Mouse (Mus musculus) E14TG2a.4 (cell line): ENCODE measurements around the gene Ldah.

Source experiments
- H3K27me3 ChIP-seq: 2 replicates; pipeline ENCODE4 v1.6.1; 2014; ENCODE audit warnings: low read length, control low read depth; ENCODE audit not compliant: insufficient read depth
- H3K36me3 ChIP-seq: 2 replicates; pipeline ENCODE4 v1.6.1; 2014; ENCODE audit warnings: low read length, control low read depth; ENCODE audit not compliant: insufficient read depth
- H3K4me1 ChIP-seq: replicated peaks from 2 replicates; pipeline ENCODE4 v1.6.1; 2014; ENCODE audit warnings: low read depth, low read length, control low read depth
- H3K4me3 ChIP-seq: replicated peaks from 2 replicates; pipeline ENCODE4 v1.5.1; 2014; ENCODE audit warnings: mild to moderate bottlenecking, low read length
- H3K9me3 ChIP-seq: 2 replicates; pipeline ENCODE4 v1.6.1; 2014; ENCODE audit warnings: low read length, control low read depth
- CTCF ChIP-seq: conservative IDR thresholded peaks from 2 replicates; pipeline ENCODE4 v1.5.1; 2014; ENCODE audit warnings: low read length
- NANOG ChIP-seq: IDR thresholded peaks from 2 replicates; pipeline ENCODE4 v1.6.1; 2014; ENCODE audit warnings: borderline replicate concordance, low read length, mixed read lengths
- POU5F1 ChIP-seq: IDR thresholded peaks from 2 replicates; pipeline ENCODE4 v1.6.1; 2014; ENCODE audit warnings: low read length, borderline replicate concordance

Gene Ldah

GRCm38 (mm10) chr12:8326825-8327674 is 119.1 kb downstream of the Ldah start:
- TF ChIP-seq POU5F1 (no peak), CTCF (peak; percentile 82), NANOG (no peak)
- Histone ChIP-seq H3K4me1 (peaks cover 53% of the 10 kb centered on the region), H3K4me3 (no peak overlapping the region), H3K36me3 (peaks cover 63% of the 10 kb centered on the region), H3K9me3 (no peaks in the 10 kb centered on the region), H3K27me3 (no peaks in the 10 kb centered on the region)

GRCm38 (mm10) chr12:8327675-8328053 is 119.8 kb downstream of the Ldah start:
- Histone ChIP-seq H3K4me1 (peaks cover 51% of the 10 kb centered on the region), H3K9me3 (no peaks in the 10 kb centered on the region), H3K27me3 (no peaks in the 10 kb centered on the region), H3K4me3 (no peak overlapping the region), H3K36me3 (peaks cover 60% of the 10 kb centered on the region)
- no peak for TF ChIP-seq POU5F1
- TF ChIP-seq CTCF: no peak
- no peak for TF ChIP-seq NANOG

- Histone ChIP-seq H3K27me3 (no peaks in the 10 kb centered on the region), H3K4me3 (no peak overlapping the region), H3K9me3 (no peaks in the 10 kb centered on the region), H3K36me3 (peaks cover 65% of the 10 kb centered on the region), H3K4me1 (peaks cover 36% of the 10 kb centered on the region)
- TF ChIP-seq POU5F1 (no peak), NANOG (no peak), CTCF (no peak)
Measured at GRCm38 (mm10) chr12:8329236-8329635, 121.3 kb downstream of the Ldah start.

GRCm38 (mm10) chr12:8331489-8332173 is 123.7 kb downstream of the Ldah start:
- Histone ChIP-seq H3K36me3 (peaks cover 79% of the 10 kb centered on the region), H3K4me3 (no peak overlapping the region), H3K9me3 (no peaks in the 10 kb centered on the region), H3K27me3 (no peaks in the 10 kb centered on the region), H3K4me1 (peaks cover 14% of the 10 kb centered on the region)
- no peak for TF ChIP-seq NANOG
- TF ChIP-seq CTCF: no peak
- TF ChIP-seq POU5F1: no peak

GRCm38 (mm10) chr12:8332174-8332542 is 124.3 kb downstream of the Ldah start:
- H3K4me3 ChIP-seq: no peak overlapping the region
- H3K36me3 ChIP-seq: peaks cover 84% of the 10 kb centered on the region
- no peaks in the 10 kb centered on the region for H3K9me3 ChIP-seq
- TF ChIP-seq NANOG: no peak
- no peak for TF ChIP-seq POU5F1
- TF ChIP-seq CTCF: no peak
- no peaks in the 10 kb centered on the region for H3K27me3 ChIP-seq
- H3K4me1 ChIP-seq: peaks cover 17% of the 10 kb centered on the region

GRCm38 (mm10) chr12:8333617-8334016 is 125.7 kb downstream of the Ldah start:
- Histone ChIP-seq H3K36me3 (peaks cover 85% of the 10 kb centered on the region), H3K4me3 (no peak overlapping the region), H3K27me3 (no peaks in the 10 kb centered on the region), H3K9me3 (no peaks in the 10 kb centered on the region), H3K4me1 (peaks cover 29% of the 10 kb centered on the region)
- TF ChIP-seq POU5F1 (no peak), CTCF (no peak), NANOG (no peak)

- TF ChIP-seq NANOG: no peak
- TF ChIP-seq CTCF: no peak
- TF ChIP-seq POU5F1: no peak
- Histone ChIP-seq H3K36me3 (peaks cover 84% of the 10 kb centered on the region), H3K9me3 (no peaks in the 10 kb centered on the region), H3K27me3 (no peaks in the 10 kb centered on the region), H3K4me1 (peaks cover 35% of the 10 kb centered on the region), H3K4me3 (no peak overlapping the region)
Measured at GRCm38 (mm10) chr12:8334261-8334660, 126.4 kb downstream of the Ldah start.
